Mouse (Mus musculus) cortical plate, adult 2 months (tissue): ENCODE measurements around the gene Scamp3.

Source experiments
- CTCF ChIP-seq: fragments of 200-500 bp; IDR thresholded peaks from 2 replicates; pipeline ENCODE4 v1.5.1; 2011; ENCODE audit warnings: mild to moderate bottlenecking, control low read depth, low read length; ENCODE audit not compliant: insufficient read depth; ENCODE audit errors: extremely low read depth
- POLR2A ChIP-seq: fragments of 200-500 bp; IDR thresholded peaks from 2 replicates; pipeline ENCODE4 v1.6.1; 2011; ENCODE audit warnings: mild to moderate bottlenecking, low read length, control low read depth; ENCODE audit not compliant: insufficient read depth; ENCODE audit errors: extremely low read depth

GRCm38 (mm10) chr3:89163643-89164245 is 13.5 kb upstream of the Scamp3 start:
- no peak for TF ChIP-seq POLR2A
- TF ChIP-seq CTCF = no peak
